Mouse (Mus musculus) heart, embryonic 13.5 days (tissue): ENCODE measurements at regions not wholly inside any gene's neighbourhood (a gene's known extent, or its start where the extent isn't known, plus 50 kb on each side); places are given as distances from the start of the nearest gene placed in this dataset.
A peak's percentile ranks its signal among the peaks of the same experiment; 100 is the strongest.

Source experiments
- ATAC-seq: fragments of 200-750 bp; cut with Nextera tagmentation; 2 replicates; pipeline ENCODE4 v1.8.0; 2017; ENCODE audit warnings: moderate TSS enrichment; ENCODE audit not compliant: insufficient number of reproducible peaks, low FRiP score, low TSS enrichment; ENCODE audit errors: extremely low read depth
- H3K27ac ChIP-seq: fragments of 300-500 bp; sonication (generic); replicated peaks from 2 replicates; pipeline ENCODE4 v1.5.1; 2015; ENCODE audit warnings: moderate library complexity, mild to moderate bottlenecking, inconsistent platforms
- H3K27me3 ChIP-seq: fragments of 300-500 bp; sonication (generic); replicated peaks from 2 replicates; pipeline ENCODE4 v1.6.1; 2015; ENCODE audit warnings: mild to moderate bottlenecking, inconsistent platforms
- H3K36me3 ChIP-seq: fragments of 300-500 bp; sonication (generic); 2 replicates; pipeline ENCODE4 v1.6.1; 2015; ENCODE audit warnings: mild to moderate bottlenecking, inconsistent platforms
- H3K4me1 ChIP-seq: fragments of 300-500 bp; sonication (generic); 2 replicates; pipeline ENCODE4 v1.6.1; 2015; ENCODE audit warnings: inconsistent platforms
- H3K4me2 ChIP-seq: fragments of 300-500 bp; sonication (generic); 2 replicates; pipeline ENCODE4 v1.6.1; 2015; ENCODE audit warnings: inconsistent platforms, mild to moderate bottlenecking, moderate library complexity
- H3K4me3 ChIP-seq: fragments of 300-500 bp; sonication (generic); 2 replicates; pipeline ENCODE4 v1.5.1; 2015; ENCODE audit warnings: moderate library complexity, mild to moderate bottlenecking, inconsistent platforms
- H3K9ac ChIP-seq: fragments of 300-500 bp; sonication (generic); 2 replicates; pipeline ENCODE4 v1.6.1; 2015; ENCODE audit warnings: inconsistent platforms, mild to moderate bottlenecking, moderate library complexity
- H3K9me3 ChIP-seq: fragments of 300-500 bp; sonication (generic); 2 replicates; pipeline ENCODE4 v1.6.1; 2016; ENCODE audit warnings: inconsistent platforms
- WGBS: fragments of 180-500 bp; shearing (Covaris S2); methylation state at CpG from one replicate; pipeline ENCODE4 v1.1.7; 2015; ENCODE audit warnings: mixed read lengths; 5-methylcytosine and 5-hydroxymethylcytosine counted together

DNA sequence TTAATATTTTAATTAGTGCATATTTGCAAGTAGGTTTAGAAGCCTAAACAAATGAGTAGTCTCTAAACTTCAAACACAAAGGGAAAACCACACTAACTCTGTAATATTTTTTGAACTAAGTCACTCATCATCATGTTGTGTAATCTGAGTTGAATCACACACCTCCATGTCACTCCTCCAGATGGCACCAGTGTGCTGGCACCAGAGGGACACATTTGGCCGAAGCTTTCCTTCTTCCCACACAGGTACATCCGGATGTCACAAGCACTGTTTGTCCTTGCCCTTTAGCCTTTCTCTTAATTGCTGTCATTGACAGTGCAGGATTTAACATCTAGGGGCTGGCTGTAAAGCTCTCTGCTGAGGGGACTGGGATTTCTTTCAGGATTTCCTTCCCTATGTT lies 256.7 kb upstream of the Ccdc54 start:
- ATAC-seq, result no peak
- H3K36me3 ChIP-seq, result no peaks in the 10 kb centered on the region
- no peaks in the 10 kb centered on the region; the same call in 1 of the 2 replicates for H3K27me3 ChIP-seq
- H3K27ac ChIP-seq, result no peak overlapping the region
- no peak overlapping the region for H3K4me2 ChIP-seq
- H3K9ac ChIP-seq, result no peak overlapping the region
- H3K4me1 ChIP-seq, result no peaks in the 10 kb centered on the region
- H3K9me3 ChIP-seq, result no peaks in the 10 kb centered on the region
- H3K4me3 ChIP-seq, result no peak overlapping the region
- WGBS, result 35% methylated on average over 2 of the region's 2 CpGs

DNA sequence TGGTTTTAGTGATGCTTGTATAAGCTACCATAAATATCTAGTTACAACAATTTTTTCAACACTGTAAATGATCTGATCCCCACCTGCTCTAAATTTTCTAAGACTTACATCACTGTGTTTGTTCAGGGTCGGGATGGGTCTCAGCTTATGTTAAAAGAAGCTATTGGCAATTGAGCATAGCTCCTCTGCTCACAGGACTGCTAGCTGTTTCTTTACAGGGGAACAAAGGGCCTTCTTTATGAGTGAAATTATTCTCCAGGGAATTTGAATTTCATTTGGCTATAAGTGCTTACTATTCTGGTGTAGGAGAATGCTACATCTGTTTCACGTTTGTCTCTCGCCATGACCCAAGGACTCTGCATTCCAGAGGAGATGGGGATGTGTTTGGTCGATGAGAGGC lies 255.6 kb upstream of the Ccdc54 start:
- H3K4me3 ChIP-seq, result no peak overlapping the region
- H3K36me3 ChIP-seq, result no peaks in the 10 kb centered on the region
- H3K9ac ChIP-seq, result no peak overlapping the region
- WGBS, result 49% methylated on average over 4 of the region's 4 CpGs
- no peak for ATAC-seq
- H3K4me2 ChIP-seq, result no peak overlapping the region
- no peaks in the 10 kb centered on the region; the same call in 1 of the 2 replicates for H3K27me3 ChIP-seq
- no peaks in the 10 kb centered on the region for H3K4me1 ChIP-seq
- no peak overlapping the region for H3K27ac ChIP-seq
- no peaks in the 10 kb centered on the region for H3K9me3 ChIP-seq

DNA sequence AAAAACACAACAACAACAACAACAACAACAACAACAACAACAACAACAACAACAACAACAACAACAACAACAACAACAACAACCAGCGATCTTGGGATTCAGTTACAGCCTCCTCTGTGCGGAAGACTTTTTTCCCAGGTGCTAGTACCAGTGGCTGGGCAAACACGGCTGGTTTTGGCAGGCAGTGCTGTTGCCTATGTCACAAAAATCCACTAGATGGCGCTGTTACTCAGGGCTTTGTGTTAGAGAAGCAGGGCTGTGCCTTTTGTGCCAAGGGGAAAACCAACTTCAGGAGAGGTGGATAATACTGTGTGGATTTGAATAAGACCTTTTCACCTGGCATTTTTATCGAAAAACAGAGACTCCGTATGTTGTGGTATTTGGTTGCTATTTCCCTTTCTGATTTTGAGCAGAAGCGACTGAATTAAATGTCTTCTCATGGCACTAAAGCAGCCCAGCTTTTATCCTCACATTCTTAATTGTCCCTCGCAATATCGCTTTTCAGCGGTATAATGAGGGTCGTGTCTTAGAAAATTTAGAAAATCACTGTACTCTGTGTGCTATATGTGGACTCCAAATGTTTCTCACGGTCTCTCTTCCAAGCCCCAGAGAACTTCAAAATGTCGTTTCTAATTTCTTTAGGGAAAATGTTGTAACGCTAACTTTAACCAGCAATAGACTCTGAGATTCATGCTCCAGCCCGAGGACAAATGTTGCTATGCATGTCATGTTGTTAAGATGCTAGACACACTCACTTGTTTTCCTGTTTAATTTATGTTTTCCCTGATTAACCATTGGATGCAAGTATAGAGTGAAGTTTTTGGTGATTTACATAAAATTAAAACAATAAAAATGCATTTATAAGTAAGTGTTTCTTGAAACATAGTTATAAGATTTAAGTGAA lies 251.0 kb upstream of the Ccdc54 start:
- H3K27me3 ChIP-seq, result no peaks in the 10 kb centered on the region; the same call in 1 of the 2 replicates
- ATAC-seq, result no peak
- H3K4me2 ChIP-seq, result no peak overlapping the region
- H3K4me3 ChIP-seq, result no peak overlapping the region
- H3K27ac ChIP-seq, result no peak overlapping the region
- H3K4me1 ChIP-seq, result peaks cover 20% of the 10 kb centered on the region
- no peaks in the 10 kb centered on the region for H3K36me3 ChIP-seq
- H3K9me3 ChIP-seq, result no peaks in the 10 kb centered on the region
- no peak overlapping the region for H3K9ac ChIP-seq
- 45% methylated on average over 15 of the region's 15 CpGs for WGBS

DNA sequence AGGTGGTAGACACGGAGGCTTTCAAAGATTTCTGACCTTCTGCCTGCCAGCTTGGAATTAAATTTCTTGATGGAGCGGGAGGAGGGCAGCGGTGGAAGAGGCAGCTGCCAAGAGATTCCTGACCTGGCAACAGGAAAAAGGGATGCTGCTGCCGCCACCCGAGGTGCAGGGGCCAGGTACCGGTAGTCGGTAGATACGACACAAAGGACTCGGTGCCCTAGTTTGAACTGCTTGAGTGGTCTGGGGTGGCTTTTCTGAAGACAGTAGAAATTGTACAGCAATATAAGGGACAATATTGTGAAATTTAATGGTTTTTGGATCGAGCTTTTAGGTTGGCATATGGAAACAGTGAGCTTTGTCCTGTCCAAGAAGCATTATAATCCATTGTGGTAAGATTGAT lies 250.3 kb upstream of the Ccdc54 start:
- Histone ChIP-seq H3K27me3 (no peaks in the 10 kb centered on the region; the same call in 1 of the 2 replicates), H3K4me2 (peak overlapping the region; percentile 12), H3K9me3 (no peaks in the 10 kb centered on the region), H3K27ac (no peak overlapping the region), H3K36me3 (no peaks in the 10 kb centered on the region), H3K4me3 (no peak overlapping the region), H3K9ac (no peak overlapping the region), H3K4me1 (peaks cover 20% of the 10 kb centered on the region)
- ATAC-seq, result no peak
- 65% methylated on average over 10 of the region's 10 CpGs for WGBS

DNA sequence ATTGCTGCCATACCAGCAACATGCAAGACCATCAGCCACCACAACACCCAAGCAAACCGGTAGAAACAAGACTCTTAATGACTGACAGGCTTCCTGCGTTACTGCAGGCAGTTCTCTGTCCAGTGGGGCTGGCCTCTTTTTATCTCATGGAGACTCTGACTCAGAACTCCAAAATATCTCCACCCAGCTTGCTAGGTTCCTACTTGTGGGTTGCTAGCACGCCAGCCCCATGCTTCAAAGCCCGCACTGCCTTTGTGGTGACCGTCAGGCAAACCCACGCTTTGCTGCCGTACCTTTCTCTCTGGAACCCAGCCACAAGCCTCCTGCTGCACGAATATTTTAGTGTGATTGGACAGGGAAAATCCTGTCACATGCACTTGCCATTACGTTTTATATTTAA lies 248.7 kb upstream of the Ccdc54 start:
- WGBS, result 22% methylated on average over 9 of the region's 9 CpGs
- H3K9me3 ChIP-seq, result no peaks in the 10 kb centered on the region
- H3K4me1 ChIP-seq, result peaks cover 20% of the 10 kb centered on the region
- H3K9ac ChIP-seq, result no peak overlapping the region
- ATAC-seq, result no peak; the same call in 1 of the 2 replicates
- peak overlapping the region; percentile 64 for H3K27ac ChIP-seq
- peak overlapping the region; percentile 42 for H3K4me2 ChIP-seq
- no peaks in the 10 kb centered on the region for H3K36me3 ChIP-seq
- H3K27me3 ChIP-seq, result no peaks in the 10 kb centered on the region; the same call in 1 of the 2 replicates
- H3K4me3 ChIP-seq, result no peak overlapping the region

DNA sequence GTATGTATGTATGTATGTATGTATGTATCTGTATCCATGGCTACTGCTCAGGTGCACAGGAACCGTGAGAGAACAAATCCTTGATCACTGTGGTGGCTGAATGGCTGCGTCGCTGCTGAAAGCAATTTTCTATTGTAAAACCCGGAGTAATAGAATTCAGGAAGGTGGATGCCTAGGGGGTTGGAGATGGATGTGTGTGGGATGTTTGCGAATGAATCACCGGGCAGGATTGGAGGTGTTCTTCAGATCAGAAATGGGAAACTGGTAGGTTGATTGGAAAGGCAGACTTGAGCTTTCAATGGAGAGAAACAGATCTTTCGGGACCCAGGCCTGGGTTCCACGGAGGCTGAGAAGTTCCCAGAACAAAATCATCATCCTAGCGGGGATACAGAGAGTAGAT lies 246.5 kb upstream of the Ccdc54 start:
- Histone ChIP-seq H3K4me1 (peaks cover 20% of the 10 kb centered on the region), H3K36me3 (no peaks in the 10 kb centered on the region), H3K27ac (no peak overlapping the region), H3K9ac (no peak overlapping the region), H3K4me3 (no peak overlapping the region), H3K27me3 (no peaks in the 10 kb centered on the region), H3K9me3 (no peaks in the 10 kb centered on the region), H3K4me2 (no peak overlapping the region)
- WGBS, result 81% methylated on average over 9 of the region's 9 CpGs
- ATAC-seq, result no peak

DNA sequence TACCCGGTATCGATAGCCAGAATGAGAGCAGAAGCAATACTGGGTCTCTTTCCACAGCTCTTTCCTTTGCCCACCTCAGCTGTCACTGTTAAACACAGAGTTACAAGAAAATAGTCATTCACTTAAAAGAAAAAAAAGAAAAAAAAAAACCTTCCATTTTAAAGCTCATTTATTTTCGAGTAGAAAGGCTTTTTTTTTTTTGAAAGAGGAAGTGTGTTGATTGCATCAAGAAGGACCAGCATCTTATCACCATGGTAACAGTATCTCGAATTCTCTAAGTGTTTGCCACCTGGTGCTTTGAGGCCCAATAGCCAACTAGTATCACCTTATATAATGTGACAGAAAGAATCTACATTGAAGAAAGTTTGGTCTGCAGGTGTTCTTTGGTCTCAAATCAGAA lies 245.5 kb upstream of the Ccdc54 start:
- ATAC-seq, result no peak
- Histone ChIP-seq H3K27ac (no peak overlapping the region), H3K9me3 (no peaks in the 10 kb centered on the region), H3K36me3 (no peaks in the 10 kb centered on the region), H3K4me2 (no peak overlapping the region), H3K9ac (no peak overlapping the region), H3K27me3 (no peaks in the 10 kb centered on the region), H3K4me3 (no peak overlapping the region), H3K4me1 (peaks cover 20% of the 10 kb centered on the region)
- WGBS, result 66% methylated on average over 4 of the region's 4 CpGs

DNA sequence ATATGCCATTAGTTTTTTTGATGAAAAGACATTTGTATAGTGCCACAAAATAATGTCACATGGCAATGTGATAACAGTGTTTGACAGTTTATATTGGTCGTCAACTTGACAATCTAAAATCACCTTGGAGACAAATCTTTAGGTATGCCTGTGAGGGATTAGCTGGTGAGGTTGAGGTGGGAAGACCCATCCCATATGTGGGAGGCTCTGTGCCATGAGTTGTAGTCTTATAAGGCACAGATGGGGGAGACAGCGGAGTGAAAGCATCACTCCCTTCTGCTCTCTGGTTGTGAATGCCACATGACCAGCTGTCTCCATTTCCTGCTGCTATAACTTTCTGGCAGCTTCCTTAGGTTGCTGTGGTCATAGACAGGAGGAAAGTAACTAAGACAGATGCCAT lies 242.4 kb upstream of the Ccdc54 start:
- Histone ChIP-seq H3K36me3 (no peaks in the 10 kb centered on the region), H3K9ac (no peak overlapping the region), H3K4me1 (no peaks in the 10 kb centered on the region), H3K9me3 (no peaks in the 10 kb centered on the region), H3K4me3 (no peak overlapping the region), H3K27ac (no peak overlapping the region), H3K27me3 (no peaks in the 10 kb centered on the region), H3K4me2 (no peak overlapping the region)
- WGBS, result 86% methylated on average over 2 of the region's 2 CpGs
- ATAC-seq, result no peak

DNA sequence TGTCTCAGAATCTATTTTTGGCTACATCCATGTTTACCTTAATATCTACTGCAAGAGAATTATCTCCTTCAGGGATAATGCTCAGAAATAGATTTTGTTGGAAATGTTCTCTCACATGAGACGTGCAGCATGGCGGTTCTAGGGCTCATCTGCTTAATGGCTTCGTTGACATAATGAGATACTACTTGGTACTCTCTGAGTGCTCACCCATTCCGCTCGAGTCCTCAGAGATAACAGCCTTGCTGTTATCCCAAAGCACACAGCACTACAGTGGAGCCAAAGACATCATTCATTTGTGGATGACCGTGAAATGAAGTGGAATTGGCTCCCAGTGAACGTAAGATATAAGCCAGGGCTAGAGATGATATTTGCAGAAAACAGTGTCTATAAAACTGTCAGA lies 231.4 kb upstream of the Ccdc54 start:
- Histone ChIP-seq H3K4me3 (no peak overlapping the region), H3K9ac (no peak overlapping the region), H3K27me3 (no peaks in the 10 kb centered on the region), H3K27ac (no peak overlapping the region), H3K4me1 (peaks cover 4% of the 10 kb centered on the region), H3K4me2 (no peak overlapping the region), H3K36me3 (no peaks in the 10 kb centered on the region), H3K9me3 (no peaks in the 10 kb centered on the region)
- ATAC-seq, result no peak
- WGBS, result 18% methylated on average over 7 of the region's 7 CpGs

DNA sequence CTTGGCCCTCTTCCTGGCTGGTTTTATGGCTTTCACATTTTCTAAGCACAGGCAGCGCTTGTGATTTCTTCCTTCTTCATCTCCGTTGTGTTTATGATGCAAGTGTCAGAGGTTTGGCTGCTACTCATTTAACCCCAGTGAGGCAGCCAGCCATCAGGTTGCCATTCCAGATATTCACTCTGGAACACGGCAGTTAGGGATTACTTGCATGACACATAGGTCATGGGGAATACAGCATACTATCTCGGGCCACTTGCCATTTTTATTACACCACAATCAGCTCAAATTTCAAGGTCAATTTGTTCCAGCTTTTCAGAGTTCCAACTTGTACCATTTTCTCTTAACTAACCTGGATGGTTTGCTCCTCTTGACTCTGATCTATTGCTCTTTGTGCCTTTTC lies 223.7 kb upstream of the Ccdc54 start:
- Histone ChIP-seq H3K36me3 (no peaks in the 10 kb centered on the region), H3K4me3 (no peak overlapping the region), H3K27me3 (no peaks in the 10 kb centered on the region), H3K9ac (no peak overlapping the region), H3K9me3 (no peaks in the 10 kb centered on the region), H3K4me1 (peaks cover 16% of the 10 kb centered on the region), H3K4me2 (no peak overlapping the region), H3K27ac (no peak overlapping the region)
- 60% methylated on average over 4 of the region's 4 CpGs for whole genome bisulfite sequencing
- ATAC-seq, result no peak

DNA sequence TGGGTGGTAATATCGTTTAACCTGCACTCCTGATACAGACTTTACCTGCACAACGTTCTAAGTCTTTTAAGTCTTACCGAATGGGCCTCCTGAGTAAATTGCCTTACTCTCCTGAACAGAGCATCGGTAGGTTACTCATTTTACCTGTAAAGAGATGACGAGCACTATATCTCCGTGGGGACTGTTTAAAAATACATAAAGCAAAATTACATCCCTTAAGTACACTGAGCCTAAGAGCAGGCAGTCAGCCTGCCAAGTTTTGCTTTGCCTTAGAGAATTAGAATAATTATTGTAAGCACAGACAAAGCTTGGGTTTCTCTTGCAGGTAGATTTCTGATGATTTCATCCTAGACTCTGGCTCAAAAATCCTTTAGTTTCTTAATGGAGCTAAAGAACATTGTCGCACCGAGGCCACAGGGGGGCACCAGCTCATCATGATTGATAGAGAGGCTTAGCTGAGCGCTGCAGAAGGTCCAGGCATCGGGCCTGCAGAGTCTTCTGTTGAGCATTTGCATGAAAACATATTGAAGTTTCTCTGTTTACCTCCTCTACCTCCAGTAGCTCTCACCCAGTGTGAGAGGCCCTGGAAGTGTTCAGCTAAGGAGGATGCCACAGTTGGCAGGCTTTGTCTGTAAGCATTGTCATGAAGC lies 208.3 kb upstream of the Ccdc54 start:
- no peak overlapping the region for H3K4me2 ChIP-seq
- WGBS, result 48% methylated on average over 10 of the region's 10 CpGs
- H3K4me3 ChIP-seq, result no peak overlapping the region
- no peaks in the 10 kb centered on the region for H3K36me3 ChIP-seq
- no peaks in the 10 kb centered on the region for H3K27me3 ChIP-seq
- no peak overlapping the region for H3K27ac ChIP-seq
- H3K9ac ChIP-seq, result no peak overlapping the region
- ATAC-seq, result no peak
- no peaks in the 10 kb centered on the region for H3K4me1 ChIP-seq
- no peaks in the 10 kb centered on the region for H3K9me3 ChIP-seq

DNA sequence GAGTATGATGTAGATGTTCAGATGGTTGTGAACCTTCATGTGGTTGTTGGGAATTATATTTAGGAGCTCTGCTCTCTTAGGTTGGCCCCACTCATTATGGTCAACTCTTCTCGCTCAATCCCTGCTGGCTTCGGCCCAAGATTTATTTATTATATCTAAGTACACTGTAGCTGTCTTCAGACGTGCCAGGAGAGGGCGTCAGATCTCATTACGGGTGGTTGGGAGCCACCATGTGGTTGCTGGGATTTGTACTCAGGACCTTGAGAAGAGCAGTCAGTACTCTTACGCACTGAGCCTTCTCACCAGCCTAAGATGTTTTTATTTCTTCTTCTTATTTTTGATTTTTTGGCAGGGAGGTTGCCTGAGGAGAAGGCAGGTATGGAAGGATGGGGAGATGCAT lies 207.1 kb upstream of the Ccdc54 start:
- Histone ChIP-seq H3K27me3 (no peaks in the 10 kb centered on the region), H3K4me2 (no peak overlapping the region), H3K4me3 (no peak overlapping the region), H3K9me3 (no peaks in the 10 kb centered on the region), H3K9ac (no peak overlapping the region), H3K36me3 (no peaks in the 10 kb centered on the region), H3K27ac (no peak overlapping the region), H3K4me1 (peaks cover 4% of the 10 kb centered on the region)
- ATAC-seq, result no peak
- 67% methylated on average over 6 of the region's 6 CpGs for WGBS
